In the genomic region with DNA sequence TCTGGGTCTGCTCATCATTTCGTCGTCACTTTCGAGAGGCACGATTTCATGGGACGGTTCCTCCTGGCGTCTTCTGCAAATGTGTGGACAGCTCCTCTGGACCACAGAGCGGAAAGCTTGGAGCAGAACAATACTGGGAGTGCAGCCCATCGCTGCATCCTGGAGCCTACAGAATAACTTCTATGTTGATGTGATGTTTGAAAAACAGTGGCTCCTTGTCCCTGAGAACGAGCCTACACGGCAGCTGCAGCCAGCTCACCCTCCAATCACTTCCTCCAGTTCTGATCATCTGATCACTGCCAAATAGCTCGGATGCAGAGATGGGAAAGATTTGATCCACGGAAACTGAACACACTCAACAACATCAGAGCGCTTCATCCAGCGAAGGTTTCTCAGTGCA, we compare ENCODE assay signal across 9 mouse cellular contexts. TPM values are rescaled to one million over a fixed set of nuclear protein-coding genes. Genes with fewer than 3 reads are reported as not detected.
A peak's percentile ranks its signal among the peaks of the same experiment; 100 is the strongest.
DNase-seq lines count a peak whose midpoint lies in the region; ATAC-seq and TF ChIP-seq lines count a peak whose summit lies in the region.
"Had no signal": no experiment of that assay in that cellular context is flagged by ENCODE, and none has a peak within 500 bp of the region (broad histone marks: within the 10 kb centered on the region; RNA-seq: fewer than 3 reads in every experiment).

No protein-coding gene starts in this region.

- H3K27me3 ChIP-seq in hindbrain, embryonic 16.5 days (replicated peaks; ENCODE audit: control insufficient read depth, insufficient read depth, low read length) = no peaks in the 10 kb centered on the region
- no peaks in the 10 kb centered on the region for H3K27me3 ChIP-seq in hindbrain, embryonic 14.5 days (ENCODE audit: control insufficient read depth, insufficient read depth, low read length)
- H3K27me3 ChIP-seq in embryonic facial prominence, embryonic 15.5 days = no peaks in the 10 kb centered on the region
- H3K27me3 ChIP-seq in lung, postnatal 0 days (replicated peaks; ENCODE audit: insufficient read depth, low read length) = no peaks in the 10 kb centered on the region
- no peaks in the 10 kb centered on the region for H3K27me3 ChIP-seq in midbrain, embryonic 14.5 days (ENCODE audit: control insufficient read depth, insufficient read depth, low read length)

- DNase-seq in hindbrain, embryonic 14.5 days (ENCODE audit: low spot score) = no peak
- DNase-seq in heart, postnatal 25 days (ENCODE audit: low spot score) = peak; percentile 8
- DNase-seq in lung, postnatal 0 days (ENCODE audit: low spot score) = peak; percentile 33
- DNase-seq in midbrain, embryonic 14.5 days = no peak
- DNase-seq in thymus, postnatal 36 days = no peak
- DNase-seq in adrenal gland, postnatal 25 days = no peak

- H3K9me3 ChIP-seq in hindbrain, embryonic 16.5 days (ENCODE audit: control insufficient read depth, low read length) = no peaks in the 10 kb centered on the region
- H3K9me3 ChIP-seq in hindbrain, embryonic 14.5 days (ENCODE audit: control insufficient read depth, low read length) = no peaks in the 10 kb centered on the region
- H3K9me3 ChIP-seq in embryonic facial prominence, embryonic 15.5 days (replicated peaks) = no peaks in the 10 kb centered on the region
- no peaks in the 10 kb centered on the region for H3K9me3 ChIP-seq in lung, postnatal 0 days (ENCODE audit: low read length)
- H3K9me3 ChIP-seq in midbrain, embryonic 14.5 days (ENCODE audit: control insufficient read depth, low read length) = no peaks in the 10 kb centered on the region

- peak overlapping the region; percentile 30 for H3K4me2 ChIP-seq in hindbrain, embryonic 16.5 days (ENCODE audit: low read length)
- H3K4me2 ChIP-seq in hindbrain, embryonic 14.5 days (replicated peaks) = no peak overlapping the region
- peak overlapping the region; percentile 43 for H3K4me2 ChIP-seq in embryonic facial prominence, embryonic 15.5 days (replicated peaks)
- peak overlapping the region; percentile 32 for H3K4me2 ChIP-seq in lung, postnatal 0 days (replicated peaks; ENCODE audit: low read depth, low read length)
- H3K4me2 ChIP-seq in midbrain, embryonic 14.5 days (ENCODE audit: low read length) = no peak overlapping the region

- peak; percentile 79 for ATAC-seq in hindbrain, embryonic 16.5 days
- no peak for ATAC-seq in hindbrain, embryonic 14.5 days (ENCODE audit: low FRiP score)
- peak; percentile 63 for ATAC-seq in embryonic facial prominence, embryonic 15.5 days (ENCODE audit: insufficient number of reproducible peaks, low FRiP score, low TSS enrichment, low read depth)
- peak; percentile 32; the same call in 1 of the 2 replicates for ATAC-seq in lung, postnatal 0 days
- no peak for ATAC-seq in midbrain, embryonic 14.5 days (ENCODE audit: low FRiP score, low TSS enrichment)

- no peak overlapping the region for H3K27ac ChIP-seq in hindbrain, embryonic 16.5 days (ENCODE audit: low read depth, low read length)
- H3K27ac ChIP-seq in hindbrain, embryonic 14.5 days = no peak overlapping the region
- peak overlapping the region; percentile 75 for H3K27ac ChIP-seq in embryonic facial prominence, embryonic 15.5 days (replicated peaks)
- no peak overlapping the region for H3K27ac ChIP-seq in lung, postnatal 0 days (ENCODE audit: low read length)
- no peak overlapping the region for H3K27ac ChIP-seq in midbrain, embryonic 14.5 days (replicated peaks; ENCODE audit: low read depth, low read length)
- H3K27ac ChIP-seq: liver, embryonic 14.5 days had no signal

- peak overlapping the region; percentile 2; the same call in 1 of the 2 replicates for H3K4me3 ChIP-seq in hindbrain, embryonic 16.5 days (ENCODE audit: low read length)
- no peak overlapping the region for H3K4me3 ChIP-seq in hindbrain, embryonic 14.5 days (replicated peaks; ENCODE audit: low read length)
- peak overlapping the region; percentile 12 for H3K4me3 ChIP-seq in embryonic facial prominence, embryonic 15.5 days (replicated peaks)
- peak overlapping the region; percentile 25; the same call in 1 of the 2 replicates for H3K4me3 ChIP-seq in lung, postnatal 0 days (ENCODE audit: low read depth, low read length)
- H3K4me3 ChIP-seq in midbrain, embryonic 14.5 days (replicated peaks; ENCODE audit: low read depth, low read length) = no peak overlapping the region

- intact Hi-C loops in heart, postnatal 25 days (cut with DNase I) = no loop called here

- TF ChIP-seq EP300 in lung, postnatal 0 days (IDR thresholded peaks at IDR 0.05) = no peak

- no peak overlapping the region for H3K9ac ChIP-seq in hindbrain, embryonic 16.5 days (ENCODE audit: low read depth, low read length)
- H3K9ac ChIP-seq in hindbrain, embryonic 14.5 days = no peak overlapping the region
- no peak overlapping the region for H3K9ac ChIP-seq in embryonic facial prominence, embryonic 15.5 days
- H3K9ac ChIP-seq in lung, postnatal 0 days (replicated peaks; ENCODE audit: low read depth) = no peak overlapping the region
- no peak overlapping the region for H3K9ac ChIP-seq in midbrain, embryonic 14.5 days (replicated peaks; ENCODE audit: low read length)
- H3K9ac ChIP-seq: liver, embryonic 14.5 days had no signal

- no peak for TF ChIP-seq CTCF in lung, postnatal 0 days (IDR thresholded peaks at IDR 0.05)

- peaks cover 6% of the 10 kb centered on the region; the same call in 1 of the 2 replicates for H3K4me1 ChIP-seq in hindbrain, embryonic 16.5 days (ENCODE audit: control insufficient read depth, insufficient read depth, low read depth, low read length)
- no peaks in the 10 kb centered on the region for H3K4me1 ChIP-seq in hindbrain, embryonic 14.5 days (replicated peaks; ENCODE audit: control insufficient read depth, insufficient read depth, low read length)
- peaks cover 27% of the 10 kb centered on the region for H3K4me1 ChIP-seq in embryonic facial prominence, embryonic 15.5 days
- H3K4me1 ChIP-seq in lung, postnatal 0 days (ENCODE audit: insufficient read depth, low read depth, low read length) = no peaks in the 10 kb centered on the region
- H3K4me1 ChIP-seq in midbrain, embryonic 14.5 days (ENCODE audit: control insufficient read depth, insufficient read depth, low read length) = no peaks in the 10 kb centered on the region

- no peaks in the 10 kb centered on the region for H3K36me3 ChIP-seq in hindbrain, embryonic 16.5 days (ENCODE audit: control insufficient read depth, insufficient read depth, low read length)
- no peaks in the 10 kb centered on the region for H3K36me3 ChIP-seq in hindbrain, embryonic 14.5 days (replicated peaks; ENCODE audit: control insufficient read depth, insufficient read depth)
- no peaks in the 10 kb centered on the region for H3K36me3 ChIP-seq in embryonic facial prominence, embryonic 15.5 days
- H3K36me3 ChIP-seq in lung, postnatal 0 days (ENCODE audit: insufficient read depth, low read length) = no peaks in the 10 kb centered on the region
- no peaks in the 10 kb centered on the region for H3K36me3 ChIP-seq in midbrain, embryonic 14.5 days (ENCODE audit: control insufficient read depth, insufficient read depth, low read length)

- 73% methylated on average over 14 of the region's 14 CpGs for WGBS in hindbrain, embryonic 16.5 days
- whole genome bisulfite sequencing in hindbrain, embryonic 14.5 days = 80% methylated on average over 14 of the region's 14 CpGs
- WGBS in embryonic facial prominence, embryonic 15.5 days = 43% methylated on average over 14 of the region's 14 CpGs
- WGBS in lung, postnatal 0 days = 58% methylated on average over 14 of the region's 14 CpGs
- 89% methylated on average over 14 of the region's 14 CpGs for WGBS in midbrain, embryonic 14.5 days

RNA-seq across cellular contexts. Expression of a gene that starts 49.0 kb away (rescaled TPM):
- 5.8 and 5.9 TPM in 2 replicates for polyA plus RNA-seq in hindbrain, embryonic 16.5 days (2015; fragmentation: Nextera tagmentation; extraction: Ambion mirVana)
- 6.0 and 6.1 TPM in 2 replicates for polyA plus RNA-seq in hindbrain, embryonic 14.5 days (2014; fragmentation: Nextera tagmentation; extraction: Ambion mirVana)
- polyA plus RNA-seq in embryonic facial prominence, embryonic 15.5 days (2015; fragmentation: Nextera tagmentation; extraction: Ambion mirVana) = 6.3 and 7.1 TPM in 2 replicates
- total RNA-seq in heart, postnatal 25 days (2021) = 1 to 10 TPM; 3.6 to 5.6 TPM
- polyA plus RNA-seq in lung, postnatal 0 days (2015; fragmentation: Nextera tagmentation; extraction: Ambion mirVana) = 6.0 and 6.8 TPM in 2 replicates
- polyA plus RNA-seq in midbrain, embryonic 14.5 days (2014; fragmentation: Nextera tagmentation; extraction: Ambion mirVana) = 3.1 and 3.3 TPM in 2 replicates
- 18.1 and 22.2 TPM in 2 replicates for total RNA-seq in adrenal gland, postnatal 25 days (2021)

Comparison
In these comparisons a context has a peak if more than half of its experiments do, and no peak if none do; other contexts are left out.
1. ATAC-seq: peak in hindbrain, embryonic 16.5 days (single experiment), embryonic facial prominence, embryonic 15.5 days (single experiment) and lung, postnatal 0 days (single experiment); none in hindbrain, embryonic 14.5 days (single experiment) and midbrain, embryonic 14.5 days (single experiment).
2. H3K4me2 ChIP-seq: peak in hindbrain, embryonic 16.5 days (single experiment), embryonic facial prominence, embryonic 15.5 days (single experiment) and lung, postnatal 0 days (single experiment); none in hindbrain, embryonic 14.5 days (single experiment) and midbrain, embryonic 14.5 days (single experiment).
3. H3K4me3 ChIP-seq: peak in hindbrain, embryonic 16.5 days (single experiment), embryonic facial prominence, embryonic 15.5 days (single experiment) and lung, postnatal 0 days (single experiment); none in hindbrain, embryonic 14.5 days (single experiment) and midbrain, embryonic 14.5 days (single experiment).
4. DNase-seq: peak in heart, postnatal 25 days (single experiment) and lung, postnatal 0 days (single experiment); none in hindbrain, embryonic 14.5 days (single experiment), midbrain, embryonic 14.5 days (single experiment), thymus, postnatal 36 days (0 of 2) and adrenal gland, postnatal 25 days (single experiment).